Mouse (Mus musculus) stomach, embryonic 14.5 days (tissue): Measurements from ENCODE around the gene Paxbp1. TPM values are rescaled to one million over a fixed set of nuclear protein-coding genes. Genes with fewer than 3 reads are reported as not detected.

ENCODE experiments used
- ATAC-seq: fragments of 200-750 bp; cut with Nextera tagmentation; 2 replicates; pipeline ENCODE4 v1.8.0; 2017; ENCODE audit warnings: low read depth, moderate TSS enrichment; ENCODE audit not compliant: insufficient number of reproducible peaks, insufficient read depth, low FRiP score
- H3K27ac ChIP-seq: fragments of 300-500 bp; sonication (generic); 2 replicates; pipeline ENCODE4 v1.5.1; 2014; ENCODE audit warnings: mild to moderate bottlenecking, low read length, moderate library complexity, mixed read lengths
- H3K27me3 ChIP-seq: fragments of 300-500 bp; sonication (generic); 2 replicates; pipeline ENCODE4 v1.6.1; 2014; ENCODE audit warnings: low read length, control low read depth, mixed read lengths; ENCODE audit not compliant: control insufficient read depth, insufficient read depth
- H3K36me3 ChIP-seq: fragments of 300-500 bp; sonication (generic); 2 replicates; pipeline ENCODE4 v1.6.1; 2014; ENCODE audit warnings: mild to moderate bottlenecking, control low read depth, low read length, moderate library complexity, mixed read lengths; ENCODE audit not compliant: control insufficient read depth, insufficient read depth
- H3K4me1 ChIP-seq: fragments of 300-500 bp; sonication (generic); 2 replicates; pipeline ENCODE4 v1.6.1; 2014; ENCODE audit warnings: low read length, control low read depth, mixed read lengths; ENCODE audit not compliant: control insufficient read depth, insufficient read depth
- H3K4me2 ChIP-seq: fragments of 300-500 bp; sonication (generic); replicated peaks from 2 replicates; pipeline ENCODE4 v1.6.1; 2014; ENCODE audit warnings: low read depth, low read length, control low read depth
- H3K4me3 ChIP-seq: fragments of 300-500 bp; sonication (generic); 2 replicates; pipeline ENCODE4 v1.5.1; 2014; ENCODE audit warnings: low read depth, low read length, control low read depth
- H3K9ac ChIP-seq: fragments of 300-500 bp; sonication (generic); replicated peaks from 2 replicates; pipeline ENCODE4 v1.6.1; 2014; ENCODE audit warnings: low read depth, mild to moderate bottlenecking, control low read depth, low read length, moderate library complexity, mixed read lengths
- H3K9me3 ChIP-seq: fragments of 300-500 bp; sonication (generic); 2 replicates; pipeline ENCODE4 v1.6.1; 2016; ENCODE audit warnings: low read depth, low read length, control low read depth; ENCODE audit not compliant: control insufficient read depth
- WGBS: fragments of 180-500 bp; shearing (Covaris S2); extraction: QIAGEN DNeasy Blood & Tissue Kit; methylation state at CpG from one replicate; pipeline ENCODE4 v1.1.7; 2014; 5-methylcytosine and 5-hydroxymethylcytosine counted together
- polyA plus RNA-seq: library from polyadenylated mRNA; unstranded; fragments of >200 nt; fragmentation: Nextera tagmentation; extraction: Ambion mirVana; gene quantifications from 2 replicates; pipeline ENCODE4 v1.2.1, GENCODE M21; 2014

The Paxbp1 gene
- polyA plus RNA-seq, 1 experiment from 2014 or later = 81.9 TPM

GRCm38 (mm10) chr16:91057741-91058140 lies 13.4 kb upstream of the Paxbp1 start:
- no peaks in the 10 kb centered on the region for H3K27me3 ChIP-seq
- no peak overlapping the region for H3K27ac ChIP-seq
- no peaks in the 10 kb centered on the region for H3K9me3 ChIP-seq
- no peaks in the 10 kb centered on the region for H3K36me3 ChIP-seq
- H3K4me1 ChIP-seq = no peaks in the 10 kb centered on the region
- no peak overlapping the region for H3K4me2 ChIP-seq
- no peak for ATAC-seq
- H3K9ac ChIP-seq = no peak overlapping the region
- no peak overlapping the region for H3K4me3 ChIP-seq
- WGBS = 65% methylated on average over 6 of the region's 6 CpGs

- Histone ChIP-seq H3K27me3 (no peaks in the 10 kb centered on the region), H3K27ac (no peak overlapping the region), H3K4me3 (no peak overlapping the region), H3K9me3 (no peaks in the 10 kb centered on the region), H3K9ac (no peak overlapping the region), H3K36me3 (no peaks in the 10 kb centered on the region), H3K4me2 (no peak overlapping the region), H3K4me1 (no peaks in the 10 kb centered on the region)
- 75% methylated on average over 4 of the region's 4 CpGs for WGBS
- no peak for ATAC-seq
Measured at GRCm38 (mm10) chr16:91057261-91057660, 12.9 kb upstream of the Paxbp1 start.

DNA sequence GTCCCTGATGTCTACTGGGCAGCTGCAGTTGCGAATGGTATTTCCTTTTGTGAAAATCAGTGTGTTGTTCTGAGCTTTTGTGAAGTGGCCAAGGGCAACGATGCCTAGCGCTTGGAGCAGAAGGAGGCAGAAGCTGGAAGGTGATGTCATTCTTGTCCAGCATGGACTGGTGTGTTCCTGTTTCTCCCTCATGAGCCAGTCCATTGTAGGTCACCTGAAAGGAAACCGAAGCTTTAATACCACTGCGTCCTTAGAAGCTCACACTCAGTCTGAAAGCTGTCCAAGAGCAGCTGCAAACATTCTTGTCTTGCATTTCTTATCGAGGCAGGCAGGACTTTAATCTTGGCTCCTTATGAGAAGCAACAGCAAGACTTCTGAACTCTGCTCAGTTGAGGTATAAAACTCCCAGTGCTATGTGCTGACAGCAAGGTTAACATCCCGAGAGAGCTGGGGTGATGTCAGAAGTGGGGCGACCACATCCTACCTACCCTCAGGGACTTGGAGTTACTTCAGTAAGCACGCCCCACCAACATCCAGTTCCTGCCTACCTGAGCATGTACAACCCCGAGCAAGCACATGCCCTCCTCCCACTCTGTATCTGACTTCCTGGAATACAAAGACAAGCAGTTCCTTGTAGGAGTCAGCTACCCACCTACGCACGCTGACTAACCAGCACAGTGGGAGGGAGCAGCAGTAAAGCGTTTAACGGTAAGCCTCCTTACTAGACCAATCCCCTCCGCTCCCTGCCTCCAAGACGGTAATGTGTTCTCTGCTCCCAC lies 11.9 kb upstream of the Paxbp1 start:
- H3K4me2 ChIP-seq = no peak overlapping the region
- H3K36me3 ChIP-seq = no peaks in the 10 kb centered on the region
- 0 out of 2 replicates have a peak, but pooled peaks have one; percentile 49 for ATAC-seq
- H3K4me3 ChIP-seq = no peak overlapping the region
- no peaks in the 10 kb centered on the region for H3K9me3 ChIP-seq
- 49% methylated on average over 16 of the region's 16 CpGs for WGBS
- H3K9ac ChIP-seq = no peak overlapping the region
- no peak overlapping the region; the same call in 1 of the 2 replicates for H3K27ac ChIP-seq
- H3K27me3 ChIP-seq = no peaks in the 10 kb centered on the region
- H3K4me1 ChIP-seq = no peaks in the 10 kb centered on the region

DNA sequence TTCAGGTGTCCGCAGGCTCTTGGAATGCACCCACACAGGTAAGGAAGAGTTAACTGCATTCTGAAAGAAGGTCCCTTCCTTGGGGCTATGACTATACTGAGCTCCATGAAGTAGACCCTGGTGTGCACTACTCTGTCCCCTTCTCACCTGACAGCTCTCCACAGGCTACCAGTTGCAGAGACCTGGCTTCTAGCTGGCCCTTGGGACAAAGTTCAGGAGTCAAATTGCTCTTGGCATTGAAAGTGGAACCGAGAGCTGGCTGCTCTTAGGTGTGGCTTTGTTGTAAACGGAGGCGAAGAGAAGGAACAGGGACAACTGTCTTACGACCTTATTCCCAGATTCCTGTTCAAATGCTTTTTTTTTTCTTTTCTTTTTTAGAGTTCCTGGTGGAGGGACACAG lies 10.8 kb upstream of the Paxbp1 start:
- Histone ChIP-seq H3K4me2 (no peak overlapping the region), H3K27ac (no peak overlapping the region), H3K36me3 (no peaks in the 10 kb centered on the region), H3K4me1 (no peaks in the 10 kb centered on the region), H3K9ac (no peak overlapping the region), H3K4me3 (no peak overlapping the region), H3K9me3 (no peaks in the 10 kb centered on the region), H3K27me3 (no peaks in the 10 kb centered on the region)
- 79% methylated on average over 5 of the region's 5 CpGs for WGBS
- no peak for ATAC-seq

DNA sequence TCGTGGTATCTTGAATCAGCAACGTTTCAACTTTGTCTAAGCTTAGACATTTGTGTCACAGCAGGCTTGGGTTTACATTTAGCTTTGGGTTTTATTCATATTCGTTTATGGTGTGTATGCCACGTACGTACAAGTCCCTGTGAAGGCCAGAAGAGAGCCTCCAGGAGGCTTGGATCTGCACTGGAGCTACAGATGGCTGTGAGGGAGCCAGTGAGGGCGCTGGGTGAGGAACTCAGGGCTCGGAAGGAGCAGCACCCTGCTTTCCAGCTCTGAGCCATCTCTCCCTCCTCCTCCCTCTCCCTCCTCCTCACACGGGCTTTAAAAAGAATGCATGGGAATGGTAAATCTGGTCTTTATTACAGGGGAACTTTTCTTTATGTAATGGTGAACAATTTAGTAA lies 9.3 kb upstream of the Paxbp1 start:
- 51% methylated on average over 8 of the region's 8 CpGs for WGBS
- Histone ChIP-seq H3K4me2 (no peak overlapping the region), H3K27me3 (no peaks in the 10 kb centered on the region), H3K36me3 (no peaks in the 10 kb centered on the region), H3K27ac (no peak overlapping the region), H3K4me1 (no peaks in the 10 kb centered on the region), H3K9ac (no peak overlapping the region), H3K4me3 (no peak overlapping the region), H3K9me3 (no peaks in the 10 kb centered on the region)
- no peak for ATAC-seq

DNA sequence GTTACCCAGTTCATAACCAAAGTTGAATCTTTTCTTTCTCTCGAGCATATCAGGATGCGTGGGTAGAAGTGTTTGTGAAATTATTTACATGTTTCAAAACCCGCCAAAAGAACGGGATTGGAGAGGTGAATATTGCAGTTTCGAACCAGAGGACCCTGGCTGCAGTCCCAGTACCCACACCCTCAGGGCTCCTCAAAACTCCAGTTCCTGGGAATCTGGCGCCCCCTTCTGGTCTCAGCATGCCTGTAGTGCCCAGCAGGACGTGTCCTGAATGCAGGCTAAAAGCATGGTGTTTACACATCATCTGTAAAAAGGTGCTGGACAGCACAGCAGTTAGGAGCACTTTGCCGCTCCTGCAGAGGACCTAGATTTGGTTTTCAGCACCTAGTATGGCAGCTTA lies 1.2 kb upstream of the Paxbp1 start:
- H3K4me3 ChIP-seq = no peak overlapping the region
- no peaks in the 10 kb centered on the region for H3K9me3 ChIP-seq
- peaks cover 4% of the 10 kb centered on the region; the same call in 1 of the 2 replicates for H3K4me1 ChIP-seq

GRCm38 (mm10) chr16:91043461-91044248 lies 688 bp downstream of the Paxbp1 start:
- Histone ChIP-seq H3K4me2 (peak overlapping the region; percentile 59), H3K36me3 (peaks cover 10% of the 10 kb centered on the region; the same call in 1 of the 2 replicates), H3K27me3 (no peaks in the 10 kb centered on the region), H3K9me3 (no peaks in the 10 kb centered on the region), H3K4me3 (peak overlapping the region; percentile 88), H3K27ac (peak overlapping the region; percentile 95), H3K9ac (peak overlapping the region; percentile 99), H3K4me1 (peaks cover 4% of the 10 kb centered on the region; the same call in 1 of the 2 replicates)
- under 1% methylated on average over 63 of the region's 63 CpGs for WGBS
- peak; percentile 68 for ATAC-seq

More for the DNA sequence above, 1.2 kb upstream of the Paxbp1 start:
- 59% methylated on average over 8 of the region's 8 CpGs for WGBS
- H3K27me3 ChIP-seq = no peaks in the 10 kb centered on the region
- H3K27ac ChIP-seq = no peak overlapping the region
- no peak for ATAC-seq
- no peak overlapping the region for H3K9ac ChIP-seq
- no peak overlapping the region for H3K4me2 ChIP-seq
- H3K36me3 ChIP-seq = peaks cover 5% of the 10 kb centered on the region; the same call in 1 of the 2 replicates

GRCm38 (mm10) chr16:91042640-91043039 lies 1.7 kb downstream of the Paxbp1 start:
- Histone ChIP-seq H3K4me3 (peak overlapping the region; percentile 88; the same call in 1 of the 2 replicates), H3K27ac (no peak overlapping the region), H3K9ac (no peak overlapping the region), H3K36me3 (peaks cover 18% of the 10 kb centered on the region), H3K27me3 (no peaks in the 10 kb centered on the region), H3K4me1 (peaks cover 4% of the 10 kb centered on the region; the same call in 1 of the 2 replicates), H3K9me3 (no peaks in the 10 kb centered on the region), H3K4me2 (peak overlapping the region; percentile 59)
- WGBS = 55% methylated on average over 1 of the region's 1 CpGs
- ATAC-seq = no peak
